Mouse (Mus musculus) CH12.LX (cell line): ENCODE measurements around the gene Gm7138. TPM values are rescaled to one million over a fixed set of nuclear protein-coding genes. Genes with fewer than 3 reads are reported as not detected.
"Not testable (repeated sequence)": the region's sequence is repeated elsewhere in the genome, so short reads cannot be mapped to it uniquely, and the experiment has no call there.

Experiments used
- DNase-seq: peaks from one replicate; pipeline ENCODE4 v3.0.0-alpha.2; 2013; ENCODE audit errors: extremely low read depth
- H3K27ac ChIP-seq: 2 replicates; pipeline ENCODE4 v1.5.1; 2012; ENCODE audit warnings: low read depth, mild to moderate bottlenecking, control low read depth, moderate library complexity; ENCODE audit not compliant: insufficient read depth
- H3K27me3 ChIP-seq: replicated peaks from 2 replicates; pipeline ENCODE3; 2012; ENCODE audit warnings: inconsistent platforms
- H3K36me3 ChIP-seq, 2 experiments: replicated peaks in 1 of 2; 2 replicates each; pipeline versions ENCODE3 to v1.6.1; 2012; ENCODE audit warnings: inconsistent platforms in 1 of 2, low read length in 1 of 2, mild to moderate bottlenecking in 1 of 2, mixed read lengths in 1 of 2, moderate library complexity in 1 of 2; ENCODE audit not compliant: control insufficient read depth in 1 of 2, insufficient read depth in 1 of 2
- H3K4me1 ChIP-seq, 2 experiments: 2 replicates each; pipeline ENCODE4 v1.6.1; 2012; ENCODE audit warnings: inconsistent platforms in 1 of 2, moderate library complexity in 1 of 2; ENCODE audit not compliant: insufficient read depth in 2 of 2, control insufficient read depth in 1 of 2
- H3K4me2 ChIP-seq: 2 replicates; pipeline ENCODE4 v1.6.1; 2012; ENCODE audit warnings: low read depth, mild to moderate bottlenecking, control low read depth; ENCODE audit not compliant: poor library complexity, insufficient read depth, severe bottlenecking
- H3K4me3 ChIP-seq, 3 experiments: fragments of 150-350 bp in 1 of 3; sonication (generic) in 1 of 3; replicated peaks in 1 of 3; 2 replicates each; pipeline versions ENCODE3 to v1.5.1; 2011 to 2012; ENCODE audit warnings: low read depth in 2 of 3, low read length in 2 of 3, mild to moderate bottlenecking in 2 of 3, moderate library complexity in 2 of 3, control low read depth in 1 of 3, improper control_type of control experiment in 1 of 3, inconsistent platforms in 1 of 3, mixed read lengths in 1 of 3; ENCODE audit not compliant: poor library complexity in 1 of 3
- H3K79me2 ChIP-seq: replicated peaks from 2 replicates; pipeline ENCODE4 v1.6.1; 2012; ENCODE audit warnings: mild to moderate bottlenecking, moderate library complexity; ENCODE audit not compliant: control insufficient read depth, poor library complexity, insufficient read depth, severe bottlenecking; ENCODE audit errors: extremely low read depth
- H3K9ac ChIP-seq: 2 replicates; pipeline ENCODE4 v1.6.1; 2012; ENCODE audit warnings: low read depth, mild to moderate bottlenecking, control low read depth, moderate library complexity; ENCODE audit not compliant: insufficient read depth
- H3K9me3 ChIP-seq: replicated peaks from 2 replicates; pipeline ENCODE3; 2012; ENCODE audit warnings: low read length, inconsistent platforms, mixed read lengths
- CHD2 ChIP-seq: IDR thresholded peaks from 2 replicates; pipeline ENCODE4 v1.6.1; 2011; ENCODE audit warnings: low read length, improper control_type of control experiment
- CTCF ChIP-seq, 2 experiments: IDR thresholded peaks in 1 of 2; conservative IDR thresholded peaks in 1 of 2; 2 replicates each; pipeline ENCODE4 v1.5.1; 2011 to 2012; ENCODE audit warnings: low read depth in 2 of 2, low read length in 2 of 2, improper control_type of control experiment in 1 of 2, inconsistent platforms in 1 of 2, mild to moderate bottlenecking in 1 of 2, moderate library complexity in 1 of 2
- EP300 ChIP-seq: IDR thresholded peaks from 2 replicates; pipeline ENCODE4 v1.6.1; 2011; ENCODE audit warnings: low read length, improper control_type of control experiment
- ETS1 ChIP-seq: conservative IDR thresholded peaks from 2 replicates; pipeline ENCODE4 v1.6.1; 2012; ENCODE audit warnings: low read depth, mild to moderate bottlenecking, inconsistent platforms, low read length, improper control_type of control experiment, moderate library complexity
- GABPA ChIP-seq: IDR thresholded peaks from 2 replicates; pipeline ENCODE4 v1.6.1; 2012; ENCODE audit warnings: low read depth, low read length, improper control_type of control experiment, inconsistent platforms; ENCODE audit not compliant: insufficient replicate concordance
- HCFC1 ChIP-seq: IDR thresholded peaks from 2 replicates; pipeline ENCODE4 v1.6.1; 2012; ENCODE audit warnings: low read depth, mild to moderate bottlenecking, inconsistent platforms, low read length, improper control_type of control experiment
- KAT2A ChIP-seq: IDR thresholded peaks from 2 replicates; pipeline ENCODE4 v1.6.1; 2012; ENCODE audit warnings: low read length, improper control_type of control experiment, inconsistent platforms; ENCODE audit not compliant: insufficient replicate concordance
- MAFK ChIP-seq: IDR thresholded peaks from 2 replicates; pipeline ENCODE4 v1.6.1; 2011; ENCODE audit warnings: low read length, improper control_type of control experiment; ENCODE audit not compliant: insufficient replicate concordance
- MAZ ChIP-seq: IDR thresholded peaks from 2 replicates; pipeline ENCODE4 v1.6.1; 2012; ENCODE audit warnings: low read depth, mild to moderate bottlenecking, inconsistent platforms, low read length, improper control_type of control experiment, moderate library complexity
- MXI1 ChIP-seq: IDR thresholded peaks from 2 replicates; pipeline ENCODE4 v1.6.1; 2011; ENCODE audit warnings: mild to moderate bottlenecking, low read depth, low read length, improper control_type of control experiment
- NELFE ChIP-seq: IDR thresholded peaks from 2 replicates; pipeline ENCODE4 v1.6.1; 2011; ENCODE audit warnings: low read depth, low read length, improper control_type of control experiment
- POLR2A ChIP-seq: IDR thresholded peaks from 2 replicates; pipeline ENCODE4 v1.6.1; 2011; ENCODE audit warnings: low read depth, mild to moderate bottlenecking, improper control_type of control experiment, low read length
- POLR2AphosphoS2 ChIP-seq: IDR thresholded peaks from 2 replicates; pipeline ENCODE4 v1.6.1; 2011; ENCODE audit warnings: low read depth, low read length, improper control_type of control experiment
- RAD21 ChIP-seq: IDR thresholded peaks from 2 replicates; pipeline ENCODE4 v1.6.1; 2011; ENCODE audit warnings: low read depth, mild to moderate bottlenecking, low read length, improper control_type of control experiment, moderate library complexity
- RCOR1 ChIP-seq: conservative IDR thresholded peaks from 2 replicates; pipeline ENCODE4 v1.6.1; 2012; ENCODE audit warnings: low read depth, mild to moderate bottlenecking, inconsistent platforms, low read length, improper control_type of control experiment
- TBP ChIP-seq: conservative IDR thresholded peaks from 2 replicates; pipeline ENCODE4 v1.6.1; 2011; ENCODE audit warnings: low read depth, low read length, improper control_type of control experiment
- TCF12 ChIP-seq: IDR thresholded peaks from 2 replicates; pipeline ENCODE4 v1.6.1; 2014; ENCODE audit warnings: low read depth, mild to moderate bottlenecking, inconsistent platforms, low read length, improper control_type of control experiment
- UBTF ChIP-seq: IDR thresholded peaks from 2 replicates; pipeline ENCODE4 v1.6.1; 2012; ENCODE audit warnings: low read depth, mild to moderate bottlenecking, inconsistent platforms, low read length, improper control_type of control experiment, moderate library complexity
- USF1 ChIP-seq: IDR thresholded peaks from 2 replicates; pipeline ENCODE4 v1.6.1; 2014; ENCODE audit warnings: low read depth, mild to moderate bottlenecking, inconsistent platforms, low read length, improper control_type of control experiment
- USF2 ChIP-seq: conservative IDR thresholded peaks from 2 replicates; pipeline ENCODE4 v1.6.1; 2011; ENCODE audit warnings: low read depth, low read length, improper control_type of control experiment
- ZC3H11A ChIP-seq: IDR thresholded peaks from 2 replicates; pipeline ENCODE4 v1.6.1; 2012; ENCODE audit warnings: low read depth, mild to moderate bottlenecking, inconsistent platforms, low read length, improper control_type of control experiment
- ZMIZ1 ChIP-seq: IDR thresholded peaks from 2 replicates; pipeline ENCODE4 v1.6.1; 2012; ENCODE audit warnings: low read depth, mild to moderate bottlenecking, inconsistent platforms, low read length, improper control_type of control experiment
- dilution Hi-C: fragments of 300-500 bp; cut with MboI; formaldehyde crosslinking; loops from 2 replicates; pipeline ENCODE4 v1.14.3; 2020; ENCODE audit warnings: low sequenced_read_pairs; ENCODE audit not compliant: extremely low pct_unique_long_range_greater_than_20kb, extremely low pct_ligation_motif_present
- in situ Hi-C: fragments of 300-500 bp; cut with MboI; formaldehyde crosslinking; loops from 3 replicates; pipeline ENCODE4 v1.14.3; 2019; ENCODE audit warnings: low sequenced_read_pairs, low pct_ligation_motif_present, low pct_unique_long_range_greater_than_20kb, mixed read lengths
- polyA plus RNA-seq: library from polyadenylated mRNA; unstranded; fragments of >175 nt; gene quantifications from 2 replicates; pipeline ENCODE4 v1.2.1, GENCODE M21; 2012; ENCODE audit warnings: low read depth; ENCODE audit not compliant: insufficient read length
- total RNA-seq, 2 experiments: library from RNA; depleted of rRNA; stranded (reverse); fragments of 300-350 nt in 1 of 2; fragments of >200 nt in 1 of 2; gene quantifications; 2 replicates each; pipeline ENCODE4 v1.2.3; 2012 to 2014

Gene Gm7138
- total and polyA plus RNA-seq, 3 experiments = not detected

DNA sequence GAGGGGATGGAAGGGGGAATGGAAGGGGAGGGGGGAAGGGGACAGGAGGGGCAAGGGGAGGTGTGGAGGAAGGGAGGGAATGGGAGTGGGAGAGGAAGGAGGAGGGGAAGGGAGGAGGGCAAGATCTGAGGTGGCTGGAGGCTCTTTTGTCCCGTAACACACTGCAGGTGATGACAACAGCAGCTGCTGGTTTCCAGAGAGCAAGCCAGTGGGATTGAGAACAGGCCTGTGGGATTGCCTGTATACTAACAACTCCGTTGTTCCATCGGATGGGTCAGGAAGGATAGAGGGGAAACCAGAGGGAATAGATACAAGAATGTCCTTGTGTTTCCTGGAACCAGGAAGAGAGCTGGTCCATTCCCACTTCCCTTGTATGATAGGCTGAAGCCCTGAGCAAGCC is 20.9 kb upstream of the Gm7138 start:
- dilution Hi-C loops (no loop called here), in situ Hi-C loops (no loop called here)
- Histone ChIP-seq H3K4me3 (no peak overlapping the region), H3K27me3 (peaks cover 71% of the 10 kb centered on the region)
- no peak for TF ChIP-seq NELFE
- TF ChIP-seq, all 38 proteins: peak for 0
- Histone ChIP-seq H3K9me3 (no peaks in the 10 kb centered on the region), H3K36me3 (no peaks in the 10 kb centered on the region), H3K4me1 (no peaks in the 10 kb centered on the region), H3K27ac (no peak overlapping the region), H3K4me2 (no peak overlapping the region), H3K9ac (no peak overlapping the region), H3K79me2 (no peaks in the 10 kb centered on the region)
- no peak for DNase-seq

DNA sequence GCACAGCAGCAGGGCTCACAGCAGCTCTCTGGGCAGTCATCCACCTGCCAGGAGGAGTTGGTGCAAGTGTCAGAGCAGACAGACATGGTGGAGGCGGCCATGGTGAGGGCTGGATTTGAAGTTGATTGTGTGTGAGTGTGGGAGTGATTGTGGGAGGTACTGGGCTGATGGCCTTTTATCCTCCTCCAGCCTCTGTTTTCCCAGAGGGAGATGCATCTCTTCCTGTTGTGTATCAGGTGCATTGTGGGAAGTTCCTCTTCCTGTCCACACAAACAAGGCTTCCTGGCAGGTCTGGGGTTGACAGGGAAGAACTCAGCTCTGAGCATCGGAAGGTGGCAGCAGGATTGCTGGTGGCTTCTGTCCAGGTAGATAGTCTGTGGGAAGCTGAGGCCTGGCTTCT is 18.2 kb upstream of the Gm7138 start, which contains the start of gene Gm9639:
Gm9639 (minus strand) TSS at position 101 of the 400 bp plus-strand sequence.
- no peak for DNase-seq
- Histone ChIP-seq H3K27me3 (peaks cover 50% of the 10 kb centered on the region), H3K36me3 (no peaks in the 10 kb centered on the region), H3K4me1 (no peaks in the 10 kb centered on the region), H3K27ac (no peak within 1 kb of the TSS; the same call in 1 of the 2 replicates), H3K79me2 (no peaks in the 10 kb centered on the region), H3K4me2 (no peak within 1 kb of the TSS), H3K9me3 (no peaks in the 10 kb centered on the region), H3K9ac (no peak within 1 kb of the TSS), H3K4me3 (no peak within 1 kb of the TSS)
- dilution Hi-C loops = no loop called here
- in situ Hi-C loops = no loop called here
- no peak for TF ChIP-seq USF2
- TF ChIP-seq POLR2AphosphoS2 = no peak
- TF ChIP-seq, all 38 proteins: peak for 0

DNA sequence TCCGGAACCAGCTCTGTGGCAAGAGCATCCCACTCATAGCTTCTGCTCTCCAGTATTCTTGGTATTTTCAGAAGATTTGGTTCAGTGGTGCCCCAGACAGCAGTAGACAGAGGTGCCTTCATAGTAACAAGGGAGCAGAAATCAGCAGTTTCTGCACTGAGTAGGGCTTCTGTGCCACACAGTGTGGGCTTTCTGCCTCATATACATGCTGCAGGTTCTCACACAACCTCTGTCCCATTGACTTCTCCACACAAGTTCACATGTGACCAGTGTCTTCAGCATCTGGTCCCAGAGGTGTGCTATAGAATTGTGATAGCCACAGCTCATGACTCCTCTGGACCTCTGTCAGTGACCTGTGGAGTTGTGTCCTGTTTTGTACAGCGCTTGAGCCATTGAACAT is 11.9 kb upstream of the Gm7138 start:
- no peak for DNase-seq
- dilution Hi-C loops = no loop called here
- no peaks in the 10 kb centered on the region for H3K9me3 ChIP-seq
- no peak overlapping the region for H3K4me2 ChIP-seq
- TF ChIP-seq RAD21 = no peak
- no peak for TF ChIP-seq MXI1
- TF ChIP-seq ZMIZ1 = no peak
- TF ChIP-seq UBTF = no peak
- TF ChIP-seq KAT2A = no peak
- TF ChIP-seq TBP = no peak
- no peak for TF ChIP-seq HCFC1
- TF ChIP-seq TCF12 = no peak
- no peak for TF ChIP-seq MAFK
- no peak for TF ChIP-seq CTCF (conservative IDR thresholded peaks at IDR 0.05 in 1 of 2, IDR thresholded peaks at IDR 0.05 in 1 of 2; ENCODE audit: low read depth in 2 of 2, low read length in 2 of 2)
- TF ChIP-seq GABPA = no peak
- TF ChIP-seq POLR2A = no peak
- no peak for TF ChIP-seq RCOR1
- TF ChIP-seq ZC3H11A = no peak
- no peak for TF ChIP-seq EP300
- TF ChIP-seq ETS1 = no peak
- TF ChIP-seq CHD2 = no peak
- no peak for TF ChIP-seq USF1
- no peak for TF ChIP-seq MAZ
- H3K36me3 ChIP-seq = no peaks in the 10 kb centered on the region
- H3K4me3 ChIP-seq = no peak overlapping the region
- H3K27me3 ChIP-seq = peaks cover 22% of the 10 kb centered on the region
- in situ Hi-C loops = no loop called here
- H3K79me2 ChIP-seq = no peaks in the 10 kb centered on the region
- no peaks in the 10 kb centered on the region for H3K4me1 ChIP-seq
- no peak overlapping the region for H3K27ac ChIP-seq
- H3K9ac ChIP-seq = no peak overlapping the region

DNA sequence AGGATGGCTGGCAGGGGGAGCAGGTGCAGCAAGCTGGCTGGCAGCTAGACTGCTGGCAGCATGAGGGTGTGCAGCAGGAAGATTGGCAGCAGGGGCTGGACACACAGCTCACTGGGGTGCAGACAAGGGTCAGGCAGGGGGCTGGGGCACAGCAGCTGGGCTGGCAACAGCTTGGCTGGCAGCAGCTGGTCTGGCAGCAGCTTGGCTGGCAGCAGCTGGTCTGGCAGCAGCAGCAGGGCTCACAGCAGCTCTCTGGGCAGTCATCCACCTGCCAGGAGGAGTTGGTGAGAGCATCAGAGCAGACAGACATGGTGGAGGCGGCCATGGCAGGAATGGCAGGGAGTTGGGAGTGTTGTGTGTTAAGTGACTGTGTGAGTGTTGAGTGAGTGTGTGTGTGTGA is 11.1 kb upstream of the Gm7138 start, which contains the start of gene Gm7137:
Gm7137 (minus strand) TSS at position 325 of the 400 bp plus-strand sequence.
- H3K4me2 ChIP-seq, DNase-seq, H3K36me3 ChIP-seq, H3K4me1 ChIP-seq, in situ Hi-C loops, dilution Hi-C loops, H3K79me2 ChIP-seq, H3K4me3 ChIP-seq, H3K27ac ChIP-seq, H3K9ac ChIP-seq, H3K9me3 ChIP-seq: not testable (repeated sequence)
- H3K27me3 ChIP-seq = peaks cover 18% of the 10 kb centered on the region
